Mouse (Mus musculus) limb, embryonic 13.5 days (tissue): ENCODE results near the gene Dhx58. TPM values are rescaled to one million over a fixed set of nuclear protein-coding genes. Genes with fewer than 3 reads are reported as not detected.
A peak's percentile ranks its signal among the peaks of the same experiment; 100 is the strongest.

Source experiments
- ATAC-seq: fragments of 200-750 bp; cut with Nextera tagmentation; 2 replicates; pipeline ENCODE4 v1.8.0; 2017; ENCODE audit warnings: low read depth, moderate number of reproducible peaks, moderate TSS enrichment; ENCODE audit not compliant: low FRiP score
- H3K27ac ChIP-seq: fragments of 300-500 bp; sonication (generic); 2 replicates; pipeline ENCODE4 v1.5.1; 2015; ENCODE audit warnings: inconsistent platforms, mild to moderate bottlenecking, moderate library complexity
- H3K27me3 ChIP-seq: fragments of 300-500 bp; sonication (generic); 2 replicates; pipeline ENCODE4 v1.6.1; 2015; ENCODE audit warnings: mild to moderate bottlenecking, inconsistent platforms
- H3K36me3 ChIP-seq: fragments of 300-500 bp; sonication (generic); 2 replicates; pipeline ENCODE4 v1.6.1; 2015; ENCODE audit warnings: inconsistent platforms, mild to moderate bottlenecking, moderate library complexity
- H3K4me1 ChIP-seq: fragments of 300-500 bp; sonication (generic); 2 replicates; pipeline ENCODE4 v1.6.1; 2015; ENCODE audit warnings: inconsistent platforms
- H3K4me2 ChIP-seq: fragments of 300-500 bp; sonication (generic); replicated peaks from 2 replicates; pipeline ENCODE4 v1.6.1; 2015; ENCODE audit warnings: inconsistent platforms, mild to moderate bottlenecking, moderate library complexity
- H3K4me3 ChIP-seq: fragments of 300-500 bp; sonication (generic); 2 replicates; pipeline ENCODE4 v1.5.1; 2015; ENCODE audit warnings: moderate library complexity, mild to moderate bottlenecking, inconsistent platforms
- H3K9ac ChIP-seq: fragments of 300-500 bp; sonication (generic); 2 replicates; pipeline ENCODE4 v1.6.1; 2015; ENCODE audit warnings: mild to moderate bottlenecking, inconsistent platforms
- H3K9me3 ChIP-seq: fragments of 300-500 bp; sonication (generic); 2 replicates; pipeline ENCODE4 v1.6.1; 2016; ENCODE audit warnings: inconsistent platforms
- WGBS: fragments of 180-500 bp; shearing (Covaris S2); methylation state at CpG from one replicate; pipeline ENCODE4 v1.1.7; 2015; 5-methylcytosine and 5-hydroxymethylcytosine counted together
- polyA plus RNA-seq: library from polyadenylated mRNA; unstranded; fragments of >200 nt; fragmentation: Nextera tagmentation; extraction: Ambion mirVana; gene quantifications from 2 replicates; pipeline ENCODE4 v1.2.1, GENCODE M21; 2015

The Dhx58 gene
- polyA plus RNA-seq = 2.9 and 3.7 TPM in 2 replicates

DNA sequence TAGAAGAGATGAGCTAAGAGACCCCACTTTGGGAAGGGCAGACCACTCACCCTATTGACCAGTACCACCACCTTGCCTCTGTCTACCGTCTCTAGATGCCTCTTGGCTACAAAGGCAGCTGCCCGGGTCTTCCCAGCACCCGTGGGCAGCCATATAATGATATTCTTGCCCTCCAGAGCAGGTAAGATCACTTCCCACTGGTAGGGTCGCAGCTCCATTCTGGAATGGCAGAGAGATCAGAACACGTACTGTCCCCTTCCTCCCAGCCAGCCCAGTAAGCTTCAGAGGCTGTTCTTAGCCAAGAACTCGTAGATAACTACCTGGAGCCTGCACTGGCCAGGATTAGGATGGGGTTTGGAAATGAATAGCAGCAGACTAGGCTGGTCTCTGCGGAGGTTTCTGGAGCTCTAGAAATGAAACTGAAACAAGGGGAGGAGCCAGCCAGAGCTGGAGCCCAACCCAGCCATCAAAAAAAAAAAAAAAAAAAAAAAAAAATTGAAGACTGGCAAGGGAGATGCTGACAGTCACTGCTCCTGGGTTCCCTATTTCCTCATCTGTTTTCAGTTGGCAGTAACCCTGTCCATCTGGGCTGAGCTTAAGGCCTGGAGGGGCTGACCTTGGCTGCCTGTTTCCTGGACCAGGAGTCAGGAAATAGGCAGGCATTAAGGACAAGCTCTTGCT, at the start of gene Dhx58:
TSS of gene Dhx58 (minus strand) at position 421 of the 681 bp plus-strand sequence.
- H3K4me2 ChIP-seq = no peak within 1 kb of the TSS
- H3K9ac ChIP-seq = peak within 1 kb of the TSS; percentile 19; the same call in 1 of the 2 replicates
- no peak within 1 kb of the TSS for H3K27ac ChIP-seq
- no peaks in the 10 kb centered on the region for H3K27me3 ChIP-seq
- H3K36me3 ChIP-seq = peaks cover 47% of the 10 kb centered on the region
- no peak for ATAC-seq
- no peaks in the 10 kb centered on the region for H3K9me3 ChIP-seq
- WGBS = 60% methylated on average over 7 of the region's 7 CpGs
- H3K4me1 ChIP-seq = peaks cover 11% of the 10 kb centered on the region; the same call in 1 of the 2 replicates
- H3K4me3 ChIP-seq = no peak within 1 kb of the TSS

DNA sequence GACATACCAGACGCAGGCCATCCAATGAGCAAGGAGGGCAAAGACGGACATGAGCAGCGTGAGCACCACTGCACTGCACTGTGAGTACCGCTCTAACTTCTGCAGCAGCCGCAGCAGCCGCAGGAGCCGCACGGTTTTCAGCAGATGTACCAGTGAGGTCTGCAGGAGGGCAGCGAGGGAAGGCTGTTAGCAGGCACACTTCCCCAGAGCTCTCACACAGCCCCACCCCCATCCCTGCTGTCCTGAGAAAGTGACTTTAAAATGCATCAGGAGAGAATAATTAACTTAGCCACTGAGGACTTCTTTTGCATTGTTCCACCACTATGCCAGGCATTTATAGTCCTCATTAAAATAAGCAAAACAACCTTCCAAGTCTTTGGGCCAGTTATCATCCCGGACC, 48.2 kb upstream of the Dhx58 start:
- Histone ChIP-seq H3K9me3 (no peaks in the 10 kb centered on the region), H3K4me1 (no peaks in the 10 kb centered on the region), H3K27ac (no peak overlapping the region), H3K9ac (peak overlapping the region; percentile 25; the same call in 1 of the 2 replicates), H3K4me3 (no peak overlapping the region), H3K4me2 (no peak overlapping the region), H3K36me3 (no peaks in the 10 kb centered on the region), H3K27me3 (peaks cover 72% of the 10 kb centered on the region)
- WGBS = 34% methylated on average over 10 of the region's 10 CpGs
- no peak for ATAC-seq

- 88% methylated on average over 16 of the region's 16 CpGs for WGBS
- no peak overlapping the region for H3K27ac ChIP-seq
- no peak overlapping the region for H3K4me3 ChIP-seq
- no peaks in the 10 kb centered on the region for H3K9me3 ChIP-seq
- ATAC-seq = no peak
- H3K9ac ChIP-seq = no peak overlapping the region
- H3K4me2 ChIP-seq = no peak overlapping the region
- H3K36me3 ChIP-seq = no peaks in the 10 kb centered on the region
- no peaks in the 10 kb centered on the region for H3K4me1 ChIP-seq
- peaks cover 71% of the 10 kb centered on the region for H3K27me3 ChIP-seq
Observed at GRCm38 (mm10) chr11:100750127-100750526, 46.1 kb upstream of the Dhx58 start.

DNA sequence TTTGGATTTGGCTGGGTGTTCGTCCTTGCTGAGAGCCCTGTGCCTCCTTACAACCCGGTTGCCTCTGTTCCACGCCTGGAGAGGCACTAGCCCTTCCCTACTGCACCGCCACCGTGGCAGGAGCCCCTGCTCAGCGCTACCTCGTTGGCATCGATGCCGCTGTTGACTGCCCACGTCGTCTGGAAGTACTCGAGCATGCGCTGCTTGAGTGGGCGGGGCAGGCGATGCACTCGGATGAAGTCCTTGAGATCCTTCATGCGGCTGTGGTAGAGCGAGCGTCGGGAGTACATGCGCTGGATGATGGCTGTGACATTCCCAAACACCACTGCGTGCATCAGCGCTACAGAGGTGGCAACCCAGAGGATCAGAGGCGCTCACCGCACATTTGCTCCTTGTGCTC, 45.4 kb upstream of the Dhx58 start:
- Histone ChIP-seq H3K4me2 (no peak overlapping the region), H3K36me3 (no peaks in the 10 kb centered on the region), H3K4me1 (no peaks in the 10 kb centered on the region), H3K4me3 (no peak overlapping the region), H3K27me3 (peaks cover 65% of the 10 kb centered on the region), H3K9ac (no peak overlapping the region), H3K9me3 (no peaks in the 10 kb centered on the region), H3K27ac (no peak overlapping the region)
- ATAC-seq = no peak
- WGBS = 42% methylated on average over 25 of the region's 25 CpGs

GRCm38 (mm10) chr11:100748620-100749019, 44.5 kb upstream of the Dhx58 start:
- no peak overlapping the region for H3K9ac ChIP-seq

GRCm38 (mm10) chr11:100747114-100747513, 43.0 kb upstream of the Dhx58 start:
- Histone ChIP-seq H3K27ac (no peak overlapping the region), H3K9me3 (no peaks in the 10 kb centered on the region), H3K36me3 (no peaks in the 10 kb centered on the region), H3K4me1 (no peaks in the 10 kb centered on the region), H3K4me3 (no peak overlapping the region), H3K4me2 (no peak overlapping the region), H3K9ac (no peak overlapping the region), H3K27me3 (peaks cover 49% of the 10 kb centered on the region)
- WGBS = 69% methylated on average over 5 of the region's 5 CpGs
- no peak for ATAC-seq

More at GRCm38 (mm10) chr11:100748620-100749019, 44.5 kb upstream of the Dhx58 start:
- no peaks in the 10 kb centered on the region for H3K4me1 ChIP-seq
- no peaks in the 10 kb centered on the region for H3K36me3 ChIP-seq
- no peak overlapping the region for H3K4me3 ChIP-seq
- H3K27ac ChIP-seq = no peak overlapping the region
- WGBS = 68% methylated on average over 4 of the region's 4 CpGs
- H3K27me3 ChIP-seq = peaks cover 60% of the 10 kb centered on the region
- H3K4me2 ChIP-seq = no peak overlapping the region
- H3K9me3 ChIP-seq = no peaks in the 10 kb centered on the region
- no peak for ATAC-seq

DNA sequence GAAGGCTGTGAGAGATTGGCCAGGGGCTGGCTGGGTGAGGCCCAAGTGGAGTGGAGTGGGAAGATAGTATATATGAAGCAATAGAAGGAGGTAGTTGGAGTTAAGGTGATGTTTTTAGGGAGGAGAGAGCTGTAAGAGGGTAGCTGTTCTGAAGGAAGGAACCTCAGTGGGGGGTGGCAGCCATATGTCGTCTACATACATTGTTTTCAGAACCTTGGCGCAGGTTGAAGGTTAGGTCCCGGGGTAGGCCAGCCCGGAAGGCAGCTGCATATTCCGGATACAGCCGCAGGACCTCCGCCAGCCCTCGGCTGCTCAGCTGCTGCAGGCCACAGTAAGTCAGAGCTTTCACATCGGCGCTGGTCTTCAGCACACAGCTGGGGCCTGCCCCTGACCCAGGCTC, 42.5 kb upstream of the Dhx58 start:
- no peaks in the 10 kb centered on the region for H3K9me3 ChIP-seq
- no peaks in the 10 kb centered on the region for H3K4me1 ChIP-seq
- no peaks in the 10 kb centered on the region for H3K36me3 ChIP-seq
- H3K4me2 ChIP-seq = no peak overlapping the region
- H3K9ac ChIP-seq = no peak overlapping the region
- no peak overlapping the region for H3K4me3 ChIP-seq
- peaks cover 44% of the 10 kb centered on the region for H3K27me3 ChIP-seq
- H3K27ac ChIP-seq = no peak overlapping the region
- WGBS = 71% methylated on average over 10 of the region's 10 CpGs
- no peak for ATAC-seq

DNA sequence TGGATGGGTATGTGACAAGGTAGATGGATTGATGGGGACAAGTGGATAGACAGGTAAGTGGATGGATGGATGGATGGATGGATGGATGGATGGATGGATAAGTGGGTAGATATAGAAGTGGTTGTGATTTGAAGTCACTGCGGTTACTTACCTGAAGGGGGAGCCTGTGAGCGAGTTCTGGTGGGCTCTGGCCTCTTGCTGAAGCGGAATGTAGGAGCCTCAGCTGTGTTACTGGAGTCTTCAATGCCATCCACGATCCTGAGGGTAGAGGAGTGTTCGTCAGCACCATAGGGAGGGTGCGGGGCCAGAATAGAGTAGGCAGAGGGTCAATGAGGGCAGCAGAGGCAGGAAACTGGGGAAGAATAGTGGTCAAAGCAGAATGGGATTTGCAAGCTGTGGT, 41.0 kb upstream of the Dhx58 start:
- H3K27me3 ChIP-seq = peaks cover 42% of the 10 kb centered on the region
- H3K4me1 ChIP-seq = no peaks in the 10 kb centered on the region
- WGBS = 14% methylated on average over 6 of the region's 6 CpGs
- no peak overlapping the region for H3K4me2 ChIP-seq
- H3K9ac ChIP-seq = no peak overlapping the region
- no peaks in the 10 kb centered on the region for H3K9me3 ChIP-seq
- no peak for ATAC-seq
- H3K36me3 ChIP-seq = no peaks in the 10 kb centered on the region
- no peak overlapping the region for H3K4me3 ChIP-seq
- H3K27ac ChIP-seq = no peak overlapping the region

GRCm38 (mm10) chr11:100741348-100741747, 37.3 kb upstream of the Dhx58 start:
- no peak overlapping the region for H3K9ac ChIP-seq
- no peaks in the 10 kb centered on the region for H3K36me3 ChIP-seq
- H3K9me3 ChIP-seq = no peaks in the 10 kb centered on the region
- H3K4me2 ChIP-seq = no peak overlapping the region
- WGBS = 78% methylated on average over 6 of the region's 6 CpGs
- H3K27me3 ChIP-seq = peaks cover 6% of the 10 kb centered on the region; the same call in 1 of the 2 replicates
- H3K27ac ChIP-seq = no peak overlapping the region
- ATAC-seq = no peak
- H3K4me3 ChIP-seq = no peak overlapping the region
- H3K4me1 ChIP-seq = peaks cover 14% of the 10 kb centered on the region

- Histone ChIP-seq H3K36me3 (0 out of 2 replicates have a peak, but pooled peaks cover 6% of the 10 kb centered on the region), H3K9me3 (no peaks in the 10 kb centered on the region), H3K4me3 (peak overlapping the region; percentile 90), H3K9ac (peak overlapping the region; percentile 64), H3K27ac (no peak overlapping the region), H3K4me2 (peak overlapping the region; percentile 66), H3K4me1 (peaks cover 20% of the 10 kb centered on the region), H3K27me3 (peaks cover 5% of the 10 kb centered on the region; the same call in 1 of the 2 replicates)
- 27% methylated on average over 5 of the region's 5 CpGs for WGBS
- no peak for ATAC-seq
Observed at GRCm38 (mm10) chr11:100738749-100739148, 34.7 kb upstream of the Dhx58 start.

GRCm38 (mm10) chr11:100738066-100738604, 34.1 kb upstream of the Dhx58 start, which contains the start of gene Rab5c:
TSS of gene Rab5c (minus strand) at chr11:100738215.
- peak within 1 kb of the TSS; percentile 90 for H3K4me3 ChIP-seq
- peak within 1 kb of the TSS; percentile 91 for H3K9ac ChIP-seq
- peak within 1 kb of the TSS; percentile 44; the same call in 1 of the 2 replicates for H3K27ac ChIP-seq
- peak; percentile 100 for ATAC-seq
- no peaks in the 10 kb centered on the region for H3K9me3 ChIP-seq
- peaks cover 20% of the 10 kb centered on the region for H3K4me1 ChIP-seq
- H3K27me3 ChIP-seq = peaks cover 5% of the 10 kb centered on the region; the same call in 1 of the 2 replicates
- under 1% methylated on average over 36 of the region's 39 CpGs for WGBS
- H3K36me3 ChIP-seq = peaks cover 8% of the 10 kb centered on the region
- peak within 1 kb of the TSS; percentile 89 for H3K4me2 ChIP-seq

GRCm38 (mm10) chr11:100737105-100737733, 33.1 kb upstream of the Dhx58 start:
- no peak overlapping the region for H3K27ac ChIP-seq

More at GRCm38 (mm10) chr11:100737105-100737733, 33.1 kb upstream of the Dhx58 start:
- H3K9ac ChIP-seq = peak overlapping the region; percentile 91
- H3K9me3 ChIP-seq = no peaks in the 10 kb centered on the region
- ATAC-seq = no peak
- peaks cover 20% of the 10 kb centered on the region for H3K4me1 ChIP-seq
- 2% methylated on average over 13 of the region's 13 CpGs for WGBS
- peaks cover 18% of the 10 kb centered on the region for H3K36me3 ChIP-seq
- H3K4me2 ChIP-seq = peak overlapping the region; percentile 89
- H3K4me3 ChIP-seq = peak overlapping the region; percentile 90
- peaks cover 5% of the 10 kb centered on the region; the same call in 1 of the 2 replicates for H3K27me3 ChIP-seq
